Mouse (Mus musculus) 3134 (cell line): ENCODE results near the gene Tmem131l.
A peak's percentile ranks its signal among the peaks of the same experiment; 100 is the strongest.

Experiments
- DNase-seq: peaks from one replicate; pipeline ENCODE4 v3.0.0-alpha.2; 2011; ENCODE audit warnings: low spot score; ENCODE audit not compliant: insufficient read length; ENCODE audit errors: extremely low read depth

The Tmem131l gene

DNA sequence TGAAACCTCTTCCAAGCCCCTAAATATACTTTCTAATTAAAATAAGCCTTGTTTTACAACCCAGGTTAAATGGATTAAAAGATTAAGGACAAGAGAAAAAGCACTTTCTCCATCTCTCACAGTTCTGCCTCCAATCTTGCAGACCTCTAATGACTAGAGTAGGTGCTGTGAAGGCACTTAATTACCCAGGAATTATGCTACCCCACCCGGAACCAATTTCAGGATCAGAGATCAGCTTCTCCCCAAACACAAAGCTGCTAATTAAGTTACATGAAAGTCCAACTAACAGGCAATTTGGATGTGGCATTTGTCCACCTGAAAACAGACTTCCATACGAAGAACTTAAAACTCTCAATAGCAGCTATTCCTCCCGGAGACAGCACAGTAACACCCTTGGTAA lies 19.4 kb downstream of the Tmem131l start:
- DNase-seq: no peak

DNA sequence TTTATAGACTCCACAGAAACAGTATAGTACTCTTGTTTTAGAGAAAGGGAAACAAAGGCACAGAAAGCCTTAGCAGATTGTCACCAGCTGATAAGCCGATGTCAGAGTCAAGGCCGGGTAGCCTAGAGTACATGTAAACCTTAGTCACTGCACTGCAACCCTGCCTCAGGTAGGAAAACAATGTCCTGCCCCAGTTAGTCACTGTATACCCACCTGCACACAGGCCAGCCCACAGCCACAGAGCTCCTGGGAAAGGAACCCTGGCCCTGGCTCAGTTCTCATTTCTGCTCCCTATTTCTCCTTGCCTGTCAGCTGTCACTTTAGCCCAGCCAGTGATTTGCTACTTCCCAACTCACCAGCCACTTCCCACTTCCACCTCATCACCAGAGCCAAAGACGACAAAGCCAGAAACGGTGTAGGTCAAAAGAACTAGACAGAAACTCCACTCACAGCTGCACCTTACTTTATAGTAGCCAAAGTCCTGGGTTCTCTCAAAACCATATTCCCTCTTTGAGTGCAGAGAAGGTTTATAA lies 24.4 kb downstream of the Tmem131l start:
- no peak for DNase-seq

DNA sequence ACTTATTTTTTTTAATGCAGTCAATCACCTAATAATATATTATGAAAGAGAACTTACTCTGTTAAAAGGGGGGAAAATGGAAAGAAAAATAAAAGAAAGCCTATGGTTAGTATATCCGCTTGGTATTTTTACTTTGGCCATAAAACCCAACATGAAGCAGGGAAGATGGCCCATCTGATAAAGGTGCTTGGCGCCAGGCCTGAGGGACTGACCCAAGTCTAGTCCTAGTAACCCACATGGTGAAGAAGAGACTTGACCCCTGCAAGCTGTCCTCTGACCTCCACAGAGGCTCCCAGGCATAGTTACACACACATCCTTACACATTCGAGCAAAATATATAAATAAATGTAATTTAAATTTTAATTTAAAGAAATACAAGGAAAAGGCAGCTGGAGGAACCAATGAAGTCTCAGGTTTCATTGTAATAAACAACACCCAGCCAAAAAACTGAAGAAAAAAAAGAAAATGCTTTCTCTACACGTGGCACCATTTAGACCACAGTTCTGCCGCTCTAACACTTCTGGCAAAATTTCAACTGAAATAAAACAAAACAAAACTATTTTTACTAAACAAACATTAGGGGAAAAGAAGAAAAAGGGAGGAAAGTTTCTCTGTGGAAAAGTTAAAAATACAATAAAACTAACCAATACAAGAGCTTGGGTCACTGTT lies 28.8 kb downstream of the Tmem131l start:
- DNase-seq: peak; percentile 24

DNA sequence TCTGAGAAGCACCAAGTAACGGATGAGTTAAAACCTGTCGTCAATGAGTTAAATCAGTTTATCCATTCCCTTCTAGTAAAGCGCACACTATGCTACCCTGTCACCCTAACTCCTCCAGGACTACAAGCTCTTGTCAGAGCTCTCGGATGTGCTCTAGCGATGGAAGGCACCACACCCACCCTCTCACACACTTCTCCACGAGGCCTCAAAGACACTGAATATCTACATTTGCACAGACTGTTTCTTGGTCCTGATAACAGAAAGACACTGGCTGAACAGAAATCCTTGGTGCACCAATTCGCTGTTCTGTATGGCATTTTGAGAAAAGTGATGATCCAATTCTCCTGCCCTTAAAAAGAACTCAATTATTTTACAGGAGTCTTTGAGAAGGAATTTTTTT lies 34.0 kb downstream of the Tmem131l start:
- DNase-seq: no peak

DNA sequence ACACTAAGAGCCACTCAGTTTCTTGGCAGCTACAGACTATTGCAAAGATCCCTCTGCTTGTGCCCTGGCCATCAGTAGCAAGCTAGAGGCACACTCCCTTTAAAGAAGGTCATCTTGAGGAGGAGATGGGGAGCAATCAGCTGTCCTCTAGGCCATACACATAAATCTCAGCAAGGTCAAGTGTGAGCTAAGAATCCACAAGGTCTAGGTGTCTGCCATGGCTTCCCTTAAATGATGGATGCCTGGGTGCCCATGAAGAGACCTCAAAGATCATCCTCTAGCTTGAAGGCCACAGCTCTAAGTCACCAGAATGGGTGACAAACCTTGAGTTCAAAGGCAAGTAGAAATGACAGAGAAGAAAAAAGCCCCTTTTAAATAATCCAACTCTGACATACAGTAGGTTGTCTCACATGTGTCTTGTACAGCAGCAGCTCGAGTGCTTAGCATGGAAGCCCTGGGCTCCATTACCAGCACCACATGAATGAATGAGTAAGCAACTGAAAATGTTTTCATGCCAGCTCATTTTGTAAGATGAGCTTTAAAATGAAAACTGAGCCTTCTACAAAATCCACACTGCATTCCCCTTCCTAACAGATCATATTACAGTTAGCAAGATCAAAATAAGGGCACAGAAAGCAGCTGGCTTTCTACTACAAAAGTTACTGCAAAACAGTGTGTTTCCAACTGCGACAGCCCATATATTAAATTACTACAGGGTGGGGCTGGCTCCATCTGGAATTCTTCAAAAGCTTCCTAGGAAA lies 35.5 kb downstream of the Tmem131l start:
- peak; percentile 18 for DNase-seq

DNA sequence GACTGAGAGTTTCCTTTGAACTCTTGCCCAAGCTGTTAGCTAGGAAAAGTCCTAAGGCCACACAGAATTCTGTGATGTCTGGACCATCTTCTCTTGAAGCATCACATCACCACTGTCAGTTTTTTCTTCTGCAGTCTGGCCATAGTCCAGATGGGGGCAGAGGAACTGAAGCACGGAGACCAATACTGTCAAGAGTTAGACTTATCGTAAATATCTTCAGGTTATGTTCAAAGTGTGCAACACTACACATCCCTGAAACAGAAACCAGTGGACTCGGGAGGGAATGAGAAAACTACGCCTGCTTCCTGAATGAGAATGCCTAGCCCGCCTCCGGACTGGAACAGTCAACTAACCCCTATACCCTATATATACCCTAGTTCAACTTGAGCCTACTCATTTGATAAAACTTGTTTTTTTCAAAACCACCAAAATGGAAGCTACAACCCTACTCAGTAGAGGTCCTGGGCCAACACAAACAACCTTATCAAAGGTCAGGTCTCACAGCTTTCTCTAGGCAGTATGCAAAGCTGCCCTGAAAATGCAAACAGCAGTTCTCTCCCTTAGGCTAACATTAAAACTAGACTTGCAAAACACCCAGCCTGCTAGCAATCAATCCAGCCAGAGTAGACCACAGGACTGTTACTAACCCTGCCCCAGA lies 37.4 kb downstream of the Tmem131l start:
- DNase-seq: no peak

DNA sequence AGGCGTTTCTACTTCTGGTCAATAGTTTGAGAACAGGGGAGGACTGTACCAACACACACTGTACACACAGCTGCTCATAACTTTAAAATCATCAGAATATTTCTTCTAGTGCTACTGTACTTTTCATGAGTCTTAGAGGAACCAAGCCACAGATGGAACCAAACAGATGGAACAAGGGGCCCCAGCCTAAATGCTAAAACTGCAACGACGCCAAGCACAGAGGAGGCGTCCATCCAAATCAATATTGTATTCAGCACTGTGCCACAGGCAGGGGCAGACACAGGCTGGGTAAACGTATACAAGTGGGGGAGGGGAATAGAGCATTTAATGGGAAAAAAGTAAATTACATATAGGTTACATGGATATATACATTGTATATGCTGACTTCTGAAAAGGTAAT lies 42.4 kb downstream of the Tmem131l start:
- DNase-seq: no peak

DNA sequence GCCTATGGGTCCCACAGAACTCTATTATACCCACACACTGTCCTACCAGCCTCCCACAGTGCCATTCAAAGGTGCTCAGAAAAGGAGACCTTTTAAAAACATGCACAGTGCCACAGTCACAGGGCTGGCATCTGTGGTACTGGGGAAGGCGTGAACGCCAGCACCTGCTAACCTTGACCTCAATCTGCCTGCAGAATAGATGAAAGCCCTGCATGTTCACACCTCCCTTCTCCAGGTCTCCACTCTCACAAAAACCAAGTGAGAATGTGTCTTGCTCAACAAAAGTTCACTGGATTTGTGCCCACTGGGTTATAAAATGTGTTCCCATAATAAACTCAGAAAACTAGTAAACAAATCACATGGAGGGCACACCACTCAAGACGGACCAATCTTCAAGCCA lies 42.9 kb downstream of the Tmem131l start:
- no peak for DNase-seq

DNA sequence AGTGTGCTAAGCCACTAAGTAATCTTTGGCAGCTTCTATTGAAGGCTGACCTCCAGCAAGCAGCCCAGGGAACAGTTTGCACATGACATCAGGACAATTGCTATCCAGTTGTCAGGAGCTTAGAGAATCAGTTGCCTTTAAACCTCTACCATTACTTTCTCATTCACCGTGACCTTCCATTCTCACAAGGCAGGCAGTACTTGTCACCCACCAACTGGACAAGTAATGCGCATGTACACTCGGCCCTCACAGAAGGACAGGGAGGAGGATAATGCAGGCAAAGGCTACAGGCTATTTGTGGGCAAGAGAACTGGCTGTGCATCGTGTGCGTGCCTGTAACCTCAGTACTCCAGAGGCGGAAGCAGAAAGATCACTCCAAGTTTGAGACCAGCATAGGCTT lies 43.9 kb downstream of the Tmem131l start:
- no peak for DNase-seq

DNA sequence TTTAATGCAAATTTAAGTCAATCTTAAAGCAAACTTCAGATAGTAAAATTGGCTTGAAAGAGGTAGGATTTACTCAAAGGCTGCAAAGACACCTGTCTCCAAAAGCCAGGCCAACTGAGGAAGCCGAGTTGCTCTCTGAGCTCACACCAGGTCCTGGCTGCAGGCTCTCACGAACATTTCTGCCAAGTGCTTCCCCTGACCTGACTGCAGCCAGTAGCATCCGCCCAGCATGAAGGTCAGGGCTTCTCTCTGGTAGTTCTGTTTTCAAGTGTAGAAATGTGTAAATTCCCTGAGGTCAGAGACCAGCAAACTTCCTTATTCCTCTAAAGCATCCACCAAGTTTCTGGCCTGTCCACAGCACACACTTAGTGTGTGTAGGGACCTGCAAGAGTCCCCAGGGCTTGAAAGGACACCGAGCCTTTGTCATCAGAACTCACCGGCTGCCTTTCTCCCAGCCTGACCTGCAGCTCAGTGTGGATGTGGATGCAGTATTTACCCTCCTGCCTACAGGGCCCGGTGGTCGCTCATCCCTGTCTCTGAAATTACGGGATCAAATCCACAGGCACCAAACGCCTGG lies 44.6 kb downstream of the Tmem131l start:
- DNase-seq: no peak

DNA sequence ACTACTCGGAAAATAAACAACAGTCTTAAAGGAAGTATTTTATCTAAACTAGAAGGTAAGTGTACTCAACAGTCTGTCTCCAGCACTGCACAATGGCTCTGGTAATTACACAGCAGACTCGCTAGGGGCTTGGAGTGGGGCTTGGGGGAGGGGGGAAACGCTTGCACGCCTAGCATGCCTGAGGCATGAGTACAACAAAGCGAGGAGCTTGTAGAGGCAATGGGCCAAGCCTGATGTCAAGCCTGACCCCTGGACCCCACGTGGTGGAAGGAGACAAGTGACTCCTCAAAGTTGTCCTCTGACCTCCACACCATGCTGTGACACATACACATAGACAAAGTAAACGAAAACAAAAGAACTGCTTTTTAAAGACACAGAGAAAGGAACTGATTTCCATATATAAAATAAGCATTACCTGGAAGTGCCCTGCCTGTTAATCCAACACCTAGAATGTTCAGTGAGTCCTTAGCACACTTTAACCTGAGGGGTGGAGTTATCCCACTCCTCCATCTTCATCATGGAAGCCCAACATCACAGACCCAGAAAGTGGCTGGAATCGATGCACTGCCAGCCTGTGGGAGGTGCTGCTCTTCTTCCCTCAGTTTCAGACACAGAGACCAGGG lies 45.6 kb downstream of the Tmem131l start:
- peak; percentile 67 for DNase-seq

DNA sequence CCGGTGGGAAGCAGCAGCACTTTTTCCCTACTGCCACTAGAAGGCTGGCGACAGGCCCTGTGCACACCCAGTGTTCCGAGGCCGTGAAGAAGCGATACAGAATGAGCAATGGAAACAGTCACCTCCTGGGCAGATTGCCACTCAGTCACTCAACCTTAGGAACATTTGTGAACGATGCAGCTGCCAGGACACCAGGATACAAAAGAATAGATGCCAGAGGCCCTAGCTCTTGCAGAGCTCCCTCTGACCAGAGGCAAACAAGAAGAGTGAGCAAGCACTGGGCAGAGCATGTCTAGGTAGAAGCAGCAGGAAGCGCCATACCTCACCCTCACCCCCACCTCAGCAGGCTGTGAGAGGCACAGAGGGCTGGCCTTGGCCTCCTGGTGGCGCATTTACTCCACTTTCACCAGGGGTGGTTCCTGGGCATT lies 46.9 kb downstream of the Tmem131l start:
- peak; percentile 78 for DNase-seq

DNA sequence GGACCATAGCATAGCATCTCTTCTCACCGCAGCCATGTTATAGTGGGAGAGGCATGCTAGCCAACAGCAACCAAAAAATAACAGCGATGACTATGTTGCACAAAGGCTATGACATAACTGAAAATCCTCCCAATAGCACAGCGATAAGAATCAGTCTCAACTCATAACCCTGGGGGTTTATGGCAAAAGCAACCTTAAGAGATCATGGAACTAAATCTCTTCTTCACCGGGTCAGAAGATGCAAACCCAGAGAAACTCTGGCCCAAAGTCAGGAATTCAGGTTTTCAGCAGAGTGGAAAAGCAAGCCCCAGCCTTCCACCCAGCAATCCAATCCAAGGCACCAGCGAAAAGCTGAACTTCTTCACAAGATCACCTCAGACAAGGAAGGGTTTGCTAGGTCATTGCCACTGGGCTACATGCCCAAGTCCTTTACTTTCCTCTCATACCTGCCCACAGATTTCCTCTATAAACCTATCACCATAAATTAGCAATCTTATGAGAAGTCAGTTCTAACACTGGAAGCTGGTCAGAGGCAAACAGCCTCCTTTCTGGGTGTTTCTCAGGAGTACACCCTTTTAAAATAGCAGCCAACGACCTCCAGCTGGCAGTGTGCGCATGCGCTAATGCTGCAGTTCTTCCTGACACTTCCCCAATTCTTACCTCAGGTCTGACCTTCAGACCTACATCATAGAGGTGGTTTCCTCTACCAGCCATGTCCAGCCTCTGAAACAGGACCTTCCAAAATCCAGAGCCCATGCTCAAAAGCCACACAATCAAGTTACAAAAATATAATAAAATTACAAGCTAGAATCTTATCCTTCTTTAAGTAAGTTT lies 48.1 kb downstream of the Tmem131l start:
- no peak for DNase-seq

DNA sequence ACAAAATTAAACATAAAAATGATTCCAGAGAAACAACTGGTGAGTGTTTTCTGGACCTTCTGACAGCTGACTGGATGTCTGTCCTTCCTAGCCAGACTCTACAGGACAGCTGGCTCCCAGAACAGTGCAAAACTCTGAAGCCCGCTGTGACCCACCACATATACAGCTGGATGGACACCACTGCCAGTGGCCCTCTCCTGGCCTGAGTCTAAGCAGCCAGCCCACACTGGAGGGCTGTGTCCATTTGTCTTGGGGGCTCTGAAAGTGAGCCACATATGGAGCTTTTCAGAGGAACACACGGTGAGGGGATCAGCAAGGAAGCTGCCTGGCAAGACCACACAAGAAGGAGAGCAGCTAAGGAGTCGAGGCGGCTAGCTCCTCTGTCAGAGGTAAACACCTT lies 51.8 kb downstream of the Tmem131l start:
- no peak for DNase-seq

DNA sequence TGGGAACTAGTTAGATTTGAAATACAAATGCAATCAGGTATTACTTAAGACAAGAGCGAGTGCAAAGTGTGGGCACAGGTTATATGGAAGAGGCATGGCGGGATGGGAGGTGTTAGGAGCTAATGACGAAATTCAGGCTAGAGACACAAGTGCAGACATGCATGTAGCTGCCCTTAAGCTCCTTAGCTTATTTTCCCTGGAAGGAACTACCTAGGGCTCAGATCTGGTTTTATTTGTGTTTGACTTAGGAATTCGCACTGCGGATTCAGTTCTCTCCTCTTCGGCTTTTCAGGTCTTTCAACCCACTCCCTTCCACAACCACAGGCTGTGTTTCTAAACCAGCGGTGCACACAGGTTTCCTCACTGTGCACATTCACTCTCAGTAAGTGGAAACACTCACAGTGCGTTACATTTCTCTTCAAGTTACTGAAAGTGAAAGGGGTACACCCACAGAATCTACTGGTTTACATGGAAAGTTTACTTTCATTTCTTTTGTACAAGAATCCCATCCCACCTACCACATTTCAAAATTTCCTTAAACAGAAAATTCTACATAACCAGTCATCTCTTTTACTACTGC lies 52.4 kb downstream of the Tmem131l start:
- DNase-seq: no peak

DNA sequence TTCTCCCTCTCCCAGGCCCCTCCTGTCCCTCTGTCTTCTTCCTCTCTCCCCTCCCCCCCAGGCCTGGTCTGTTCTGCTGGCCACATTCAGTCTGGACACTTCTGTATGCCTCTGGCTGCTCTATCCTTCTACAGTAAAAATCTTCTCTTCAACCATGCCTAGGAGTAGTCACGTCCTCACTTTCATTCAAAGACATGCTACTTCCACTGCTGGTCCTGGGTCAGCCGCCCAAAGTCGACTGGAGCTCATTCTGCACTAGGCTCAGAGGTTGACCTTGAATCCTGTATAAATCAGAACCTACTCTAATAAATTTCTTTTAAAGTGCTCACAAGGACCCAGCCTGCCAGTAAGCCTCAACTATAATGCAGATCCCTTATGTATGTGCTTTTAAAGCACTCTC lies 53.2 kb downstream of the Tmem131l start:
- DNase-seq: no peak

DNA sequence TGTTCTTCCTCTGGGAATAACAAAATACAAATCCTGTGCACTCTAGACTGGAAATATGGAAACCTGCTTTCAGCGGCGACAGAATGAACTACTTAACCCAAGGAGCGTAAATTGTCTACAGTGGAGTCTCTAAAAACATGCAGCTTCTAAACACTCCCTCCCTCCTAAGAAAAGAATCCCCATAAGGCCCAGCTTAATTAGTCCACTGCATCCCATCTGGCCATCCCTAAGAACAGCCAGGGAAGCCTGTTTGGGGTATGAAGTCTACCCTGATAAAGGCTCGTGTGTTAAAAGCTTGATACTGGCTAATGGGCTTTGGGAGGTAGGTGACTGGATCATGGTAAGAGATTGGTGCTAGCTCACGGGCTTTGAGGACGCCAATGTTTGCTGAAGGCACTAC lies 54.5 kb downstream of the Tmem131l start:
- no peak for DNase-seq

DNA sequence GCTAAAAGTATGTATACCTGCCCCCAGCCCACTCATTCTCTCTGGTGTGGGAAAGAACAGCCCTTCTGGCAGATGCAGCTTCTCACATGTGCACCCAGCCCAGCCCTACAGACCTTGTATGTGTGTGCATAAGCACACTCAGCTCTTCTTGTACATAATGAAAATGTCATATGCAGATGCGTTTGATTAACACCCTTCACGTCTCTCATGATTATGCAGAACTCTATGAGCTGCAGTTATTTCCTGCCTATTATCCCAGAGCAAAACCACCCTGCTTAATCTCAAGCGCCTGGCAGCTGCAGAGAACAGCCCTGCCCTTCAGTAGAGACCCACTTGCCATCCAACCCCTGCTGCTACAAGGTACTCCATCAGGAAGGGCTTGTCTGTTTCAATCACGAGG lies 55.6 kb downstream of the Tmem131l start:
- DNase-seq: no peak

DNA sequence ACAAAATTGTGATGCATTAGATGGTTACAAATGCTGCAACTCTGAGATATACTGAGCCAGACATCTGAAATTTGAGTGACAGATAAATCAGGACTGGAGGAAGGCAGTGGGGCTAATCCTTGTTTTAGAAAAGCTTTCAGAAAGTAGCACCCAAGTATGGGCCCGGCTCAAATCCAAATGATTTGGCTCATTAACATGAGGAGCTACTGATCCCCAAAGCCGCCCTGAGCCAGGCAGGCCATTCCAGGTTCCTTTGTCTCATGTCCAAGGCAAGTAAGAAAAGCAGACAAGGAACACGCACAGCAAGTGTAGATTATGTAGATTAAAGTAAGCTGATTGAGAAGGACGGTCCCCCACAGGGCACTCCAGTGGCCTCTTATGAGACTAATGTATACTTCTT lies 57.2 kb downstream of the Tmem131l start:
- no peak for DNase-seq
